Mouse (Mus musculus) neural tube, embryonic 13.5 days (tissue): ENCODE results near the gene Abca8b. TPM values are rescaled to one million over a fixed set of nuclear protein-coding genes. Genes with fewer than 3 reads are reported as not detected.
"Not testable (repeated sequence)": the region's sequence is repeated elsewhere in the genome, so short reads cannot be mapped to it uniquely, and the experiment has no call there.

ENCODE experiments used
- ATAC-seq: fragments of 200-750 bp; cut with Nextera tagmentation; 2 replicates; pipeline ENCODE4 v1.8.0; 2017; ENCODE audit warnings: low read depth, mild to moderate bottlenecking, moderate TSS enrichment, moderate library complexity
- H3K27ac ChIP-seq: fragments of 300-500 bp; sonication (generic); replicated peaks from 2 replicates; pipeline ENCODE4 v1.5.1; 2015; ENCODE audit warnings: moderate library complexity, mild to moderate bottlenecking, inconsistent platforms
- H3K27me3 ChIP-seq: fragments of 300-500 bp; sonication (generic); 2 replicates; pipeline ENCODE4 v1.6.1; 2015; ENCODE audit warnings: mild to moderate bottlenecking, inconsistent platforms
- H3K36me3 ChIP-seq: fragments of 300-500 bp; sonication (generic); 2 replicates; pipeline ENCODE4 v1.6.1; 2015; ENCODE audit warnings: mild to moderate bottlenecking, inconsistent platforms
- H3K4me1 ChIP-seq: fragments of 300-500 bp; sonication (generic); replicated peaks from 2 replicates; pipeline ENCODE4 v1.6.1; 2015; ENCODE audit warnings: inconsistent platforms
- H3K4me2 ChIP-seq: fragments of 300-500 bp; sonication (generic); 2 replicates; pipeline ENCODE4 v1.6.1; 2015; ENCODE audit warnings: inconsistent platforms, mild to moderate bottlenecking, moderate library complexity
- H3K4me3 ChIP-seq: fragments of 300-500 bp; sonication (generic); 2 replicates; pipeline ENCODE4 v1.5.1; 2015; ENCODE audit warnings: mild to moderate bottlenecking, inconsistent platforms
- H3K9ac ChIP-seq: fragments of 300-500 bp; sonication (generic); 2 replicates; pipeline ENCODE4 v1.6.1; 2015; ENCODE audit warnings: moderate library complexity, mild to moderate bottlenecking, inconsistent platforms
- H3K9me3 ChIP-seq: fragments of 300-500 bp; sonication (generic); 2 replicates; pipeline ENCODE4 v1.6.1; 2016; ENCODE audit warnings: inconsistent platforms
- WGBS: fragments of 180-500 bp; shearing (Covaris S2); methylation state at CpG from one replicate; pipeline ENCODE4 v1.1.7; 2015; 5-methylcytosine and 5-hydroxymethylcytosine counted together
- polyA plus RNA-seq: library from polyadenylated mRNA; unstranded; fragments of >200 nt; fragmentation: Nextera tagmentation; extraction: Ambion mirVana; gene quantifications from 2 replicates; pipeline ENCODE4 v1.2.1, GENCODE M21; 2015

The Abca8b gene
- polyA plus RNA-seq, 1 experiment from 2014 or later: 1.8 TPM

DNA sequence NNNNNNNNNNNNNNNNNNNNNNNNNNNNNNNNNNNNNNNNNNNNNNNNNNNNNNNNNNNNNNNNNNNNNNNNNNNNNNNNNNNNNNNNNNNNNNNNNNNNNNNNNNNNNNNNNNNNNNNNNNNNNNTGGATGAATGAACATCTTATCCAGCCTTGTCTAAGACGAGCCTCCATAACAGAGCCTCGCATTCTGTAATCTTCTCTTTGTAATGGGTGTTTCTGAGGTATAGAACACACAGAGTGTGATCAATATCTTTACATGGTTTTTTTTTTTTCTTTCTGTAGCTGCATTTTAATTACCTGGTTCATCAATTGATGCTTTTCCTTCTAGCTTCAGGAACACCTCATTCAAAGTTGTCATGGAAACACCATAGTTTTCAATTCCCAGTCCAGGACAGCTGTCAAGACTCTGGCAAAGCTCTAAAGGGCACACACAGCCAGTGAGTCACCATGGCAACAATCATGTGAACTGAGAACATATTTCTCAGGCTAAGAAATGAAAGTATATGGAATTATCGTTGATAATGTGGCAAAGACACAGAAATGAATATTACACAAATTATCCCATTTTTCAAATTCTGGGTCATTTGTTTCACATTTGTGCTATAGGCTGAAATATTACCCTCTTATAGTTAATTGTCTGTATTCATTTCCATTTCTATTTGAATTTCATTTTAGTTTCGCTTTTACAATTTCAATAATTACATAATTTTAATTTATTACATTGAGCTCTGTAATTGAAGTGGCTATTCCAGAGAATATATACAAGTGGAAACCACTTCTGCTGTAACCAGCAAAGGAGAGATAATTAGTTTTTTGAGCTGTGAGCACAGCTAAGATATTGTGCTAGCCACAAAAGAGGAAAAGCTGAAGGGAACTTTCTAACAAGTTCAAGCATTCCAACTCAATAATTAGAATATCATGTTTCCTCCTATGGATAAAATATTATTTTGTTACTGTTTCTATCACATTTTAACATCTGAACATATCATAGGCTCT is 33.9 kb downstream of the Abca8b start:
- no peak overlapping the region for H3K9ac ChIP-seq
- H3K36me3 ChIP-seq: no peaks in the 10 kb centered on the region
- 61% methylated on average over 4 of the region's 4 CpGs for WGBS
- no peak for ATAC-seq
- no peak overlapping the region for H3K27ac ChIP-seq
- no peaks in the 10 kb centered on the region for H3K9me3 ChIP-seq
- peaks cover 4% of the 10 kb centered on the region; the same call in 1 of the 2 replicates for H3K4me1 ChIP-seq
- no peaks in the 10 kb centered on the region for H3K27me3 ChIP-seq
- H3K4me2 ChIP-seq: no peak overlapping the region
- H3K4me3 ChIP-seq: no peak overlapping the region

DNA sequence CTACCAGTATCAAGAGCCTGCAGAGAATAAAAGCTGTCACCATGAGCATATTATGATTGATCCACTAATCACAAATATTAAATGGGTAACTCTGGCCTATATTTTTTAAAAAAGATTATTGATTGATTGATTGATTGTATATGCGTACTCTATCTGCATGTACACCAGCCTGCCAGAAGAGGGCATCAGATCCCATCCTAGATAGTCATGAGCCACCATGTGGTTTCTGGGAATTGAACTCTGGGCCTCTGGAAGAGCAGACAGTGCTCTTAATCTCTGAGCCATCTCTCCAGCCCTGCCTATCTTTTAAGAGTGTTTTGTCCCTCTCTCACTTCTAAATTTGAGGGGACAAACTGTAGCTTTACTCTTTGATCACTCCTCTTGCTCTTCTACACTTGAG is 40.5 kb downstream of the Abca8b start:
- Histone ChIP-seq H3K9me3 (no peaks in the 10 kb centered on the region), H3K27ac (no peak overlapping the region), H3K4me1 (no peaks in the 10 kb centered on the region), H3K4me2 (no peak overlapping the region), H3K36me3 (no peaks in the 10 kb centered on the region), H3K9ac (no peak overlapping the region), H3K27me3 (no peaks in the 10 kb centered on the region), H3K4me3 (no peak overlapping the region)
- WGBS: 86% methylated on average over 1 of the region's 1 CpGs
- ATAC-seq: no peak

DNA sequence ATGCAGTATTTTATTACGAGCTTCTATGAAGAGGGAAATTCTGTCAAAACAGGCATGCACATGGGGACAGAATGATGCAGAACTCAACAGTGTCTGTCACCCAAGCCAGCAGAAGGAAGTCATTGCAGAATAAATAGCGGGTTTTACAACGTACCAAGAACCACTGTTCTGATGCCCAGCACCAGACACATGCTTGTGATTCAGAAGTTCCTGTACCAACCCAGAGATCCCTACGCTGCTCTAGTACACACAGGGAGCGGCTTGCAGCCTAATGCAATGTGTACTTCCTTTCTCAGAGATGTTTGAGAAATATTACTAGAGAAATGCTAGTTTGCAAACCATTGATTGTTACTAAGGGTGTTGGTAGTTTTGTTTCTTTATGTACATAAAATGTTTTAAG is 58.7 kb downstream of the Abca8b start:
- H3K4me1 ChIP-seq: no peaks in the 10 kb centered on the region
- no peaks in the 10 kb centered on the region for H3K9me3 ChIP-seq
- 89% methylated on average over 5 of the region's 5 CpGs for WGBS
- no peak overlapping the region for H3K4me2 ChIP-seq
- H3K9ac ChIP-seq: no peak overlapping the region
- no peaks in the 10 kb centered on the region for H3K36me3 ChIP-seq
- H3K4me3 ChIP-seq: no peak overlapping the region
- H3K27ac ChIP-seq: no peak overlapping the region
- ATAC-seq: no peak
- no peaks in the 10 kb centered on the region for H3K27me3 ChIP-seq

DNA sequence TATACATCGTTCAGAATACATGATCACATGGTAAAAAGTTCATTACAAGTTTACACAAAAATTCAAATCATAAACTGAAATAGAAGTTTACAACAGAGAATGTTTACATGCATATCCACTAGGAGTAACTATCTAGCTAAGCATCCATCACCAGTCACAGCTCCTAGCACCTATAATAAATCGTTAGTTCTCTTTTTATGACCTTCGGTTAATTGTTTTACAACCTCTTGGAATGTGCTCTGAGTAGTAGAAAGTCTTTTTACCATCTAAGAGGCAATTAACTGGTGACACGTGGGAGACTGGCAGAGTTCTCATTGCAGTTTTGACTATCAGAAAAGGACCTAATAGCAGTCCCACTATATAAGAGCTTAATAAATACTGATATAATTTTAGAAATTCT is 62.4 kb downstream of the Abca8b start:
- ATAC-seq, H3K27ac ChIP-seq, H3K4me3 ChIP-seq, H3K9ac ChIP-seq, H3K36me3 ChIP-seq, H3K4me1 ChIP-seq, H3K4me2 ChIP-seq, H3K9me3 ChIP-seq, H3K27me3 ChIP-seq: not testable (repeated sequence)
- 8% methylated on average over 4 of the region's 4 CpGs for WGBS

DNA sequence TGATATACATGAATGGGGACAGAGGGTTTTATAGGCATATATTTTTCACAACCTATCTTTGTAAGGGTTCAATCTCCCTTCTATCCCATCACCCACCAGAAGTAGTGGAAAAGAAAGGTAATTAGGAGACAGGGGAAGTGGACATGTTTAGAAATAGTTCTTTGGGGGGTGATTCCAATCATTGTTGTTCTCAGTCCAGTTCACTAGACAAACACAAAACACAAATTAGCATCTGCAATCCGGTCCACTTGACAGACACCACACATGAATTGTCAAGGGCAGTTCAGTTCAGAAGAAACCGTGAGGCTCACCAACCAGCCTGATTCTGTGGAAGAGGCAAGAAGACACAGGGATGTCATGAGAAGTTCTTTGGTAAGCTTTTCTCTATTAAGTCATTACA is 67.2 kb downstream of the Abca8b start:
- H3K9me3 ChIP-seq: no peaks in the 10 kb centered on the region
- 33% methylated on average over 2 of the region's 2 CpGs for WGBS

DNA sequence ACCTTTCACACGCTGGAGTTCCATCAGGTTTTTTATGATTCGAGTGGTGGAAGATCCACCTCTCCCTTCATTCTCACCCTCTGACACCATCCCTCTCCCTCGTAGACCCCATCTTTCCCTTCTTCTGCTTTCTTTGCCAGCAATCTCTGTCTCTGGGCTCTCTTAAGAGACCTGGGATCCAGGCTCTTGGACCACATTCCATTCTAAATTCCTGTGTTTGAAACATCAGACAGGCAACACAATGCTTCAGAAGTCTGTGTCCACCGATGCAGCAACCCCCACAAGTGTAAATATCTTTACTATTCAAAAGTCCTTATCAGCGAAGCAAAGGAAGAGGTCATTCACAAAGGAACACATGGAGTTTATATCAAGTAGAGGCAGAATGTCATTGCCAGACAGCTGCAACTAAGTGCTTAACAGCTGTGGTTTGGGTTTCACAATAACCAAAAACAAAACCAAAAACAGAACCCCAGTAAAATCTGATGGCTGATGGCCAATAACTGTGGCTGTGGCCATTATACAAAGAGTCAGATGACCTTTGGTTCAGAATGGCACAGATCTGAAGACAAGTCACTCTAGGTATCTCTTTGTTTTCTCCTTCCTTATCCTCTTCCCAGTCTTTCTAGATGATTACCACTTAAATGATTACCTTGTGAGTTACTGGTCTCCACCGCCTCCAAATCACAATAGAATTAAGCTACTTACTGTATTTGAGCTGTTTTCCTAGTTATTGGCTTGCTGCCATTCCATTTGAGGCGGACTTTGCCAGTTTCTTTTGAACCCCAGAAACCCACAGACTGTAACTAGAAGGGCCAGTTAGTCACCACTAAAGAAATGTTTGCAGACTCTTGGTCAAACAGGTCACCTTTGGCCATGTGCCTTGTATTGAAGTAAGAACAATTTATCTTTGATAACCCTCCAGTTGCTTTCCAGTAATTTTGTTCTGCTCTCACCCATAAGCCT is 68.6 kb downstream of the Abca8b start:
- Histone ChIP-seq H3K27me3 (no peaks in the 10 kb centered on the region), H3K4me3 (no peak overlapping the region), H3K9me3 (no peaks in the 10 kb centered on the region), H3K4me2 (no peak overlapping the region), H3K4me1 (no peaks in the 10 kb centered on the region), H3K36me3 (no peaks in the 10 kb centered on the region), H3K9ac (no peak overlapping the region), H3K27ac (no peak overlapping the region)
- 73% methylated on average over 7 of the region's 7 CpGs for WGBS
- no peak for ATAC-seq

More for the DNA sequence above, 67.2 kb downstream of the Abca8b start:
- no peak overlapping the region for H3K9ac ChIP-seq
- H3K4me1 ChIP-seq: no peaks in the 10 kb centered on the region
- no peak overlapping the region for H3K4me2 ChIP-seq
- H3K27me3 ChIP-seq: no peaks in the 10 kb centered on the region
- no peak overlapping the region for H3K27ac ChIP-seq
- H3K36me3 ChIP-seq: no peaks in the 10 kb centered on the region
- no peak for ATAC-seq
- H3K4me3 ChIP-seq: no peak overlapping the region

DNA sequence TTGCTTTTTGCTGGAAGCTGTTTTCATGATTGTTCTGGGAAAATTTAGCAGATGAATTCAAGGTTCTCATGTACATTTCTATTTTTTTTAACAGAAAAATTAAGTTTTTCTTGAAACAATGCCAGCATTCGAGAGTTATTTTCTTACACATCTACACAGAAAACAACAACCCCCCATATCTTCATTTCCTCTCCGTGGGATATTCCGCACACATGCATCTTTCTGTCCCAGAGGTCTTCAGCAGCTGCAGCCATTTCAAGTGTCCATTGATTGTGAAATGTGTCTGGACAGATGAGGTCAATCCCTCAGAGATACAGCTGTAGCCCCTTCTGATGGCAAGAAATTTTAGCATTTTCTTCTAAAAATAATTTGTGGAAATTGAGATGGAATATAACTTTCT is 73.4 kb downstream of the Abca8b start:
- Histone ChIP-seq H3K4me3 (no peak overlapping the region), H3K27ac (no peak overlapping the region), H3K4me1 (no peaks in the 10 kb centered on the region), H3K9me3 (no peaks in the 10 kb centered on the region), H3K9ac (no peak overlapping the region), H3K4me2 (no peak overlapping the region), H3K36me3 (no peaks in the 10 kb centered on the region), H3K27me3 (no peaks in the 10 kb centered on the region)
- WGBS: 86% methylated on average over 3 of the region's 3 CpGs
- ATAC-seq: no peak

DNA sequence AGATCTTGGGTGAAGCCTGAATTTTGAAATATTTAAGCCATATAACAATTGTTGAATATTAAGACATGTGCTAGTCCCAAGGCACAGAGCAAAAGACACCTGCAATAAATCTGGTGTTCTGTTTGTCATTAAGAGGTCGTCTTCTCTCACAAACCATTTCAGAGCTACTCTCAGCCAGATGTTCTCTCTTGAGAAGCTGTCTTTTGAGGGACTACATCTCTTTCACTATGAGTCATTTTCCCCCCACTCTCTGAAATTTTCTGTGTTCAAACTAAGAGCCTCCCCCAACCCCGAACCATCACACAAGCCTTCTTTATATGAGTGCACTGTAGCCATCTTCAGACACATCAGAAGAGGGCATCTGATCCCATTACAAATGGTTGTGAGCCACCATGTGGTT is 76.2 kb downstream of the Abca8b start:
- Histone ChIP-seq H3K4me2 (no peak overlapping the region), H3K36me3 (no peaks in the 10 kb centered on the region), H3K27ac (no peak overlapping the region), H3K4me3 (no peak overlapping the region), H3K4me1 (no peaks in the 10 kb centered on the region), H3K9me3 (no peaks in the 10 kb centered on the region), H3K9ac (no peak overlapping the region), H3K27me3 (no peaks in the 10 kb centered on the region)
- 72% methylated on average over 2 of the region's 2 CpGs for WGBS
- no peak for ATAC-seq

DNA sequence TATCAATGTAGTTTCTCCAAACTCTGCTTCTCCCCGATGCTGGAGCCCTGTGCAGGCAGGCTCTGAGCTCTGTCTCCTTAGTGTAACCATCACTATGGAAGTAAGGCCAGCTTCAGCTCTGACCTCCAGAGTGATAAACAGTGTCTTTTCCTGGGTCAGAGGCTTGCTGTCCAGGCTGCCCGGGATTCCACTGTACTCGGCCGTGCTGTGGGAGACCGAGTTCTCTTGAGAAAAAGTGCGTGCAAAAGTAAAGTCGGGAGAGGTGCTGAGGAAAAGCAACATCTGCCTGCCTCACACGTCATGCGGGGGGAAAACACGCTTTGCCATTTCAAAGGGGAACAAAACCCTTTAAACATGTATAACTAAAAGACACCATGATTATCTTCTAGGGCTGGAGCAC is 79.0 kb downstream of the Abca8b start:
- ATAC-seq: no peak
- H3K36me3 ChIP-seq: no peaks in the 10 kb centered on the region
- no peak overlapping the region for H3K9ac ChIP-seq
- no peak overlapping the region for H3K4me3 ChIP-seq
- no peak overlapping the region for H3K4me2 ChIP-seq
- 88% methylated on average over 10 of the region's 10 CpGs for WGBS
- H3K9me3 ChIP-seq: no peaks in the 10 kb centered on the region
- no peaks in the 10 kb centered on the region for H3K27me3 ChIP-seq
- no peak overlapping the region for H3K27ac ChIP-seq
- H3K4me1 ChIP-seq: no peaks in the 10 kb centered on the region

DNA sequence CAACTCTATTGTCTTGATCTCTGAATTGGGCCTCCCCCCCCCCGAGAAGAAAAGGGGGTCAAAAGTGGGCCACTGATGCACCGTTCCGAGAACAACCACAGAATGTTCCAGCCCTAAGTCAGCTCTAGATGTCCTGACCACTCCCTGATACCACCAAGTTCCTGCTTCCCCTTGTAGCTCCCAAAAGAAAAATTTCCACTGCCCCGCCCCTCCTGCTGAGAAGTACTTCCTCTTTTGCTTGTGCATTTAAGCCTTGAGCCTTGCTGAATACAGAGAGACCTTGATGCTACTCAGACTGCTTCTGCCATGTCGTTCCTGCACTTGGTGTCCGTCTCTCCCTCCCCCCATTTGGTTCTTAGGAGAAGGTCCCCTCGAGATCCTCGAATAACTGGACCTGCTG is 82.5 kb downstream of the Abca8b start:
- not testable (repeated sequence) for H3K27ac ChIP-seq, H3K9ac ChIP-seq, ATAC-seq, H3K27me3 ChIP-seq, H3K4me1 ChIP-seq, H3K9me3 ChIP-seq, H3K4me2 ChIP-seq, H3K36me3 ChIP-seq, H3K4me3 ChIP-seq
- WGBS: 82% methylated on average over 8 of the region's 8 CpGs

DNA sequence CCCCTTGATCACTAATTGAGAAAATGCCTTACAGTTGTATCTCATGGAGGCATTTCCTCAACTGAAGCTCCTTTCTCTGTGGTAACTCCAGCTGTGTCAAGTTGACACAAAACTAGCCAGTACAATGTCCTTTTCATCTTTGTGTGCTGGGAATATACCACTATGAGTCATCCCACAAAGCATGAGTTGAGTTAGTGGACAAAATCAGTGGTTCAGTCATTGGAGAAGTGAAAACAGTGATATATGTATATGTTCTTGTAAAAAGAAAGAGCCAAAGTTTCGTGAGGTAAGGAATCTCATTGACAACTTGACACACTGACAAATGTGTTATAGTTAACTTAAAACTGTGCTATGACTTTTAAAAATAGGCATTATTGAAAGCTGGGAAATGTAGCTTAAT is 83.5 kb downstream of the Abca8b start:
- H3K4me2 ChIP-seq, H3K36me3 ChIP-seq, H3K27me3 ChIP-seq, H3K9me3 ChIP-seq, H3K4me1 ChIP-seq, H3K4me3 ChIP-seq, H3K27ac ChIP-seq, ATAC-seq, H3K9ac ChIP-seq: not testable (repeated sequence)
- WGBS: 70% methylated on average over 1 of the region's 1 CpGs

DNA sequence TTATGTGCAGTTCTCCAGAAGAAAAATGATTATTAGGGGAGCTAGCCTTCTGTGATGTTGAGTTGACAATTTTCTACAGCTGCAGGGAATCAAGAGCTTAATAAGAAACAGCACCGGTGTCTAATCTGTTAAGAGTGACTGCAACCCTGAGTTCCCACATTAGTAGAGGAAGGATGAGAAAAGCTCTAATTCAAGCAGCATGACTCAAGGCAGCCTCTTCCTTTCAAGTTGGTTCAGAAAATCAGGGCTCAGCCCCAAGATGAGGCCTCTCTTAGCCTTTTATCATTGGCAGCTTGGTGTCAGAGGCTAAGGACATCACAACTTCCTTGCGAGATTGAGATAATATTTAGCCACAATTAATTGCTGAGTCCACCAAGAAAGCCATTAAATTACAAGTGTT is 85.8 kb downstream of the Abca8b start:
- Histone ChIP-seq H3K9me3 (no peaks in the 10 kb centered on the region), H3K4me3 (no peak overlapping the region), H3K36me3 (no peaks in the 10 kb centered on the region), H3K9ac (no peak overlapping the region), H3K4me1 (no peaks in the 10 kb centered on the region), H3K27me3 (no peaks in the 10 kb centered on the region), H3K27ac (no peak overlapping the region), H3K4me2 (no peak overlapping the region)
- whole genome bisulfite sequencing: 72% methylated on average over 2 of the region's 2 CpGs
- ATAC-seq: no peak
